Mouse (Mus musculus) C2C12 (cell line): ENCODE data around the gene Mmp20. TPM values are rescaled to one million over a fixed set of nuclear protein-coding genes. Genes with fewer than 3 reads are reported as not detected.

Source experiments
- H3K27me3 ChIP-seq: one replicate; pipeline ENCODE4 v1.6.1; 2011; ENCODE audit not compliant: control insufficient read depth, insufficient read depth, insufficient read length
- H3K36me3 ChIP-seq: one replicate; pipeline ENCODE4 v1.6.1; 2011; ENCODE audit not compliant: control insufficient read depth, insufficient read depth
- H3K4me3 ChIP-seq: one replicate; pipeline ENCODE4 v1.5.1; 2011; ENCODE audit warnings: mild to moderate bottlenecking, control low read depth; ENCODE audit not compliant: poor library complexity, insufficient read depth, severe bottlenecking
- H3K79me2 ChIP-seq: one replicate; pipeline ENCODE4 v1.6.1; 2011; ENCODE audit not compliant: control insufficient read depth, insufficient read depth
- H3K79me3 ChIP-seq: one replicate; pipeline ENCODE4 v1.6.1; 2011; ENCODE audit warnings: low read depth, control low read depth
- H3ac ChIP-seq: one replicate; pipeline ENCODE3; 2011; ENCODE audit warnings: low read depth; ENCODE audit not compliant: control insufficient read depth, insufficient read length
- CEBPB ChIP-seq: IDR thresholded peaks from one replicate; pipeline ENCODE4 v1.6.1; 2011; ENCODE audit warnings: low read depth, mild to moderate bottlenecking, control low read depth, moderate library complexity
- CTCF ChIP-seq: IDR thresholded peaks from one replicate; pipeline ENCODE4 v1.5.1; 2011; ENCODE audit not compliant: control insufficient read depth, insufficient read depth, insufficient read length
- FOSL1 ChIP-seq: IDR thresholded peaks from one replicate; pipeline ENCODE4 v1.8.0; 2011; ENCODE audit warnings: mild to moderate bottlenecking, low read length; ENCODE audit not compliant: poor library complexity, insufficient read depth, severe bottlenecking
- MAX ChIP-seq: IDR thresholded peaks from one replicate; pipeline ENCODE4 v1.6.1; 2011; ENCODE audit warnings: mild to moderate bottlenecking, control low read depth
- MYOD1 ChIP-seq: IDR thresholded peaks from one replicate; pipeline ENCODE4 v1.6.1; 2011; ENCODE audit warnings: low read depth; ENCODE audit not compliant: control insufficient read depth, insufficient read length
- MYOG ChIP-seq: IDR thresholded peaks from one replicate; pipeline ENCODE4 v1.6.1; 2011; ENCODE audit not compliant: control insufficient read depth, insufficient read length; ENCODE audit errors: extremely low read depth
- USF1 ChIP-seq: IDR thresholded peaks from one replicate; pipeline ENCODE4 v1.6.1; 2011; ENCODE audit warnings: low read depth, mild to moderate bottlenecking, control low read depth, moderate library complexity
- polyA plus RNA-seq: library from polyadenylated mRNA; unstranded; fragments of >200 nt; fragmentation: generic; extraction: Trizol; gene quantifications from one replicate; pipeline ENCODE4 v1.2.1, GENCODE M21; 2012; ENCODE audit warnings: missing spikeins

The Mmp20 gene
- polyA plus RNA-seq, 1 experiment, result not detected

DNA sequence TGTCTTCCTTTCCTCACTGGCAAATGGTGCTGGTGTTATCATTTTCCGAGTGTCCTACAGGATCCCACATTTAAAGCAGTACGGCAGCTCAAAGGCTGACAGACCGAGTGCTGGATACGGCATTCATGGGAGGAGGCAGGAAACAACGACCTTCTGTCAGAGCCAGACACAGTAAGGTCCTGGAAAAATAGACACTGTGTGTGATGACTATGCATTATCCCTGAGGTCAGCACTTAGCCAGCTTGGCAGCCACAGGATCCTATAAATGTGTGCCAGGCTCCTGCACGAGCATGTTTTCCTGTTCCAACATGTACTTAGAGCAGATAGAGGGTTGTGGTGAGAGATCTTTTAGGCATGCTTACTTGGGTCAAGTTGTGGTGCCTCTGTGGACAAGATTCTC, 24.0 kb upstream of the Mmp20 start:
- H3K36me3 ChIP-seq, result no peaks in the 10 kb centered on the region
- H3K4me3 ChIP-seq, result no peak overlapping the region
- H3K79me3 ChIP-seq, result no peaks in the 10 kb centered on the region
- no peak for TF ChIP-seq CTCF
- TF ChIP-seq MYOG, result no peak
- no peak for TF ChIP-seq MYOD1
- TF ChIP-seq USF1, result no peak
- no peak for TF ChIP-seq FOSL1
- no peak for TF ChIP-seq CEBPB
- no peak for TF ChIP-seq MAX
- H3ac ChIP-seq, result no peak overlapping the region
- no peaks in the 10 kb centered on the region for H3K27me3 ChIP-seq
- H3K79me2 ChIP-seq, result no peaks in the 10 kb centered on the region

DNA sequence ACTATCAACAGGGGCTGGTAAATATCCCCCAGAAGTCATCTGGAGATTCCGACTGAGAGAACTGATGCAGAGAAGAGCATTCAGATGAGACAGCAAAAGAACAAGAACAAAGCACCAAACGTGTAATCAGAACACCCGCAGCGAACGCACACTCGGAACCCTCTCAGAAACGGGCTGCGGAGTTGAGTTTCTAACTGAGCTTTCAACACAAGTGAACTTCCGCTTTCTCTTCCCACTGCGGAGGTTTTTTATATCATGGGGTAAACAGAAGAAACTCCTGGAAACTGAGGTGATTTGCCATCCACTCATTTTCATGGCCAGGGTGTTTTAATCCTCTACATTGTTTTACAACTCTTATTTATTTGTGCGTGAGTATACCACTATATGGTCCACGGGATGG, 22.4 kb upstream of the Mmp20 start:
- Histone ChIP-seq H3K36me3 (no peaks in the 10 kb centered on the region), H3K27me3 (no peaks in the 10 kb centered on the region), H3K4me3 (no peak overlapping the region), H3ac (no peak overlapping the region), H3K79me3 (no peaks in the 10 kb centered on the region), H3K79me2 (no peaks in the 10 kb centered on the region)
- TF ChIP-seq USF1 (no peak), CEBPB (no peak), CTCF (no peak), FOSL1 (no peak), MYOD1 (no peak), MYOG (no peak), MAX (no peak)

DNA sequence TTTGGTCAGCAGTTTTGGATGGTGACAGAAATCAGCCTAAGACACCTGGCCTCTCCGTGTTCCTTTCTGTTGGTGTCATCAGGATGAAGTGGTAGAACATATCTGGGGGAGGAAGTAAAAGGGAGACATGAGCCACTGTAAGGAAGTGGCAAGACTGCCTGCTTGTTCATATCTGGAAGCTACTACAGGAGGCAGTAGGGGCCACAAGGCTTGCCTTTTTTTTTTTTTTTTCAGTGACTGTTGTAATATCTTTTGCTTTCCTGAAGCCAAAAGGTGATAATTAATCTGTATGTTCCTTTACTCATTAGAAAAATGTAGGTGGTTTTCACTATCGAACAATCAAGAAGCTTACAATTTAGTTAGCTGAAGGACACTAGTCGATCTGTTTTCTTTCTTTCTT, 5.4 kb upstream of the Mmp20 start:
- Histone ChIP-seq H3K79me3 (no peaks in the 10 kb centered on the region), H3K4me3 (no peak overlapping the region), H3ac (no peak overlapping the region), H3K79me2 (no peaks in the 10 kb centered on the region), H3K36me3 (no peaks in the 10 kb centered on the region), H3K27me3 (no peaks in the 10 kb centered on the region)
- no peak for TF ChIP-seq MYOG
- no peak for TF ChIP-seq CEBPB
- TF ChIP-seq FOSL1, result no peak
- TF ChIP-seq CTCF, result no peak
- no peak for TF ChIP-seq MAX
- no peak for TF ChIP-seq MYOD1
- TF ChIP-seq USF1, result no peak

DNA sequence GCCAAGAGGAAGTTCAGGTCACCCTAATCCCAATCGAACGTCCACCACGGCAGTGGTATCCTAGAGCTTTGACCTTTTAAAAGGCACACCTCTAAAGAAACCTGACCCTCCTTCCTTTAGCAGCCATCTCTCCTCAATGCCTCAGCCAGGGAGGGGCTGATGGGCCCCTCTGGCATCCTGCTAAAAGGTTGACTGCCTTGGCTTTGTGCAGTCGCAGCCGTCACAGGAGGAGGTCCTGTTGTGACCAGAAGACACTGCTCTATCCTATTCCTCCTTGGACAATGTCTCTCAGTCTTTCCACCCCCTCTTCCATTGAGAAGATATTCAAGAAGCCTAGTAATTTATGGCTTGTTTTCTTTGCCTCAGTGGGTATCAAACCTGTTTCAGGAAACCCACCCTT, 5.9 kb downstream of the Mmp20 start:
- H3K79me3 ChIP-seq, result no peaks in the 10 kb centered on the region
- no peaks in the 10 kb centered on the region for H3K79me2 ChIP-seq
- TF ChIP-seq CEBPB (no peak), MAX (no peak), FOSL1 (no peak), MYOD1 (no peak), USF1 (no peak), MYOG (no peak), CTCF (no peak)
- H3ac ChIP-seq, result no peak overlapping the region
- no peaks in the 10 kb centered on the region for H3K27me3 ChIP-seq
- H3K4me3 ChIP-seq, result no peak overlapping the region
- no peaks in the 10 kb centered on the region for H3K36me3 ChIP-seq

DNA sequence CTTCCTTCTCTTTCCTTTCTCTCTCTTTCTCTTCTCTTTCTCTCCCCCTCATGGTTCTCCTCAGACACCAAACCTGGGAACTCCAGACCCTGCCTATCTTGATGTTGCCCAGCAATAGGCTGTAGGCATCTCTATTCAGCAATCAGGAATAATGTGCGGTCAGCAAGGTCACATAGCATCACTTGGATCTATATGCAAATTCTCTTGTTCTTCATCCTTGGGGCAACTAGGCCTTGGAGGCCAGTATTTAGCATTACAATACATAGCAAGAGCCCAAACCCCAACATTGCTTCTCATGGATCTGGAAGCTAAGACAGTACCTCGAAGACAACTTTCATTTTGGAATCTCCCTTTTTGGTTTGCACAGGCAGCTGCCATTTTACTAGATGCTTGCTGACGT, 19.9 kb downstream of the Mmp20 start:
- H3K79me2 ChIP-seq, result no peaks in the 10 kb centered on the region
- no peaks in the 10 kb centered on the region for H3K36me3 ChIP-seq
- H3K27me3 ChIP-seq, result no peaks in the 10 kb centered on the region
- H3K79me3 ChIP-seq, result no peaks in the 10 kb centered on the region
- H3K4me3 ChIP-seq, result no peak overlapping the region
- TF ChIP-seq MYOG (no peak), MYOD1 (no peak), USF1 (no peak), FOSL1 (no peak), MAX (no peak), CEBPB (no peak), CTCF (no peak)
- no peak overlapping the region for H3ac ChIP-seq

DNA sequence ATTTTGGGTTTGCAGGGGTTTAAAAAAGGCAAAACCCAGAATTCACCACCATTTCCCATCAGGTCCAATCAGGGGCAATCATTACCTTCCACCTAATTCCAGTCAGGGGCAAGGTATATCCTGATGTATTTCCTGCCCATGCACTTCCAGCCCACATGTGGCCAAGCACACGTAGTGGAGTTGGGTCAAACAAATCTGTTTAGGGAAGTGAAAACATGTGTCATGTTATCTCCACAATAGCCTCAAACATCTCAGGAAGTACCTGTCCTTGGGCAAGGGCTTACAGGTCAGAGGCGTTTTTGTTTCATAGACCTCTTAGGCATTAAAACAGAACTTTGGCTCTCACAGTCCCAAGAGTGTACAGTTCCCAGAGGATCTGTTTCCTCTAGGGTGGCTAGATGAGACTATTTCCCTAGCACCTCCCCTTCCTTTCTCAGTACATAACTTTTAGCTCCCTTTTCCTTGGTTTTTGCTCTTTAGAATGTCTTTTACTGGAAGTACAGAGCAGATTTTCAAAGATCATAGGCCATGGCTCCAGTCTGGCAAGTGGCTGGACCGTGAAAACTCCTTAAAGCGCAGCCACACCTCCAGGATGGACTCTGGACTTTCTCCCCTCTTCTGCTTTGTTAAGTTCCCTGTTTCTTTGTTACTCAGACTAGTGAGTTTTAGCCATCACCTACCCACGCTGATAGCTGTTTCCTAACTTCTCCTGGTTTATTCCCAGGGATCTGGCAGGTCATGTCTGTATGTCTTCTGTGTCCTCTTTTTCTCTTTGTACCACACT, 22.6 kb downstream of the Mmp20 start:
- Histone ChIP-seq H3K36me3 (no peaks in the 10 kb centered on the region), H3K79me3 (no peaks in the 10 kb centered on the region), H3K4me3 (no peak overlapping the region), H3ac (no peak overlapping the region), H3K27me3 (no peaks in the 10 kb centered on the region), H3K79me2 (no peaks in the 10 kb centered on the region)
- TF ChIP-seq MYOD1 (no peak), CEBPB (no peak), MYOG (no peak), USF1 (no peak), FOSL1 (no peak), CTCF (no peak), MAX (no peak)
